Mouse (Mus musculus): ENCODE results near the gene Dnah11.
"Not testable (repeated sequence)": the region's sequence is repeated elsewhere in the genome, so short reads cannot be mapped to it uniquely, and the experiment has no call there.

The Dnah11 gene

GRCm38 (mm10) chr12:117938214-117938613 is 260.6 kb downstream of the Dnah11 start:
- H3K36me3 ChIP-seq (ENCODE audit: insufficient read depth, low read length), result no peaks in the 10 kb centered on the region
- no peaks in the 10 kb centered on the region for H3K9me3 ChIP-seq (ENCODE audit: low read length)
- H3K27me3 ChIP-seq (ENCODE audit: insufficient read depth, low read length), result no peaks in the 10 kb centered on the region
- TF ChIP-seq CTCF (conservative IDR thresholded peaks at IDR 0.05; ENCODE audit: low read length) (no peak), POU5F1 (IDR thresholded peaks at IDR 0.05; ENCODE audit: borderline replicate concordance, low read length) (no peak), NANOG (IDR thresholded peaks at IDR 0.05; ENCODE audit: borderline replicate concordance, low read length) (no peak)
- no peak overlapping the region for H3K4me3 ChIP-seq (replicated peaks; ENCODE audit: low read length)
- no peaks in the 10 kb centered on the region for H3K4me1 ChIP-seq (replicated peaks; ENCODE audit: low read depth, low read length)

- no peaks in the 10 kb centered on the region for H3K36me3 ChIP-seq (ENCODE audit: insufficient read depth, low read length)
- no peaks in the 10 kb centered on the region for H3K9me3 ChIP-seq (ENCODE audit: low read length)
- H3K4me1 ChIP-seq (replicated peaks; ENCODE audit: low read depth, low read length), result no peaks in the 10 kb centered on the region
- H3K4me3 ChIP-seq (replicated peaks; ENCODE audit: low read length), result no peak overlapping the region
- no peak for TF ChIP-seq CTCF (conservative IDR thresholded peaks at IDR 0.05; ENCODE audit: low read length)
- no peak for TF ChIP-seq POU5F1 (IDR thresholded peaks at IDR 0.05; ENCODE audit: borderline replicate concordance, low read length)
- TF ChIP-seq NANOG (IDR thresholded peaks at IDR 0.05; ENCODE audit: borderline replicate concordance, low read length), result no peak
- no peaks in the 10 kb centered on the region for H3K27me3 ChIP-seq (ENCODE audit: insufficient read depth, low read length)
These were observed 266.8 kb downstream of the Dnah11 start for GRCm38 (mm10) chr12:117932026-117932425.

GRCm38 (mm10) chr12:117929768-117930167 is 269.1 kb downstream of the Dnah11 start:
- TF ChIP-seq CTCF (conservative IDR thresholded peaks at IDR 0.05; ENCODE audit: low read length) (no peak), NANOG (IDR thresholded peaks at IDR 0.05; ENCODE audit: borderline replicate concordance, low read length) (no peak), POU5F1 (IDR thresholded peaks at IDR 0.05; ENCODE audit: borderline replicate concordance, low read length) (no peak)
- H3K4me1 ChIP-seq (replicated peaks; ENCODE audit: low read depth, low read length), result no peaks in the 10 kb centered on the region
- no peak overlapping the region for H3K4me3 ChIP-seq (replicated peaks; ENCODE audit: low read length)
- H3K36me3 ChIP-seq (ENCODE audit: insufficient read depth, low read length), result no peaks in the 10 kb centered on the region
- no peaks in the 10 kb centered on the region for H3K27me3 ChIP-seq (ENCODE audit: insufficient read depth, low read length)
- no peaks in the 10 kb centered on the region for H3K9me3 ChIP-seq (ENCODE audit: low read length)

GRCm38 (mm10) chr12:117915826-117916588 is 282.8 kb downstream of the Dnah11 start:
- H3K4me1 ChIP-seq (replicated peaks; ENCODE audit: low read depth, low read length), result peaks cover 29% of the 10 kb centered on the region
- H3K27me3 ChIP-seq (ENCODE audit: insufficient read depth, low read length), result no peaks in the 10 kb centered on the region
- H3K36me3 ChIP-seq (ENCODE audit: insufficient read depth, low read length), result no peaks in the 10 kb centered on the region
- no peak overlapping the region for H3K4me3 ChIP-seq (replicated peaks; ENCODE audit: low read length)
- H3K9me3 ChIP-seq (ENCODE audit: low read length), result no peaks in the 10 kb centered on the region
- TF ChIP-seq NANOG (IDR thresholded peaks at IDR 0.05; ENCODE audit: borderline replicate concordance, low read length), result no peak

- Histone ChIP-seq H3K4me1 (replicated peaks; ENCODE audit: low read depth, low read length) (peaks cover 29% of the 10 kb centered on the region), H3K9me3 (ENCODE audit: low read length) (no peaks in the 10 kb centered on the region), H3K4me3 (replicated peaks; ENCODE audit: low read length) (no peak overlapping the region), H3K36me3 (ENCODE audit: insufficient read depth, low read length) (no peaks in the 10 kb centered on the region), H3K27me3 (ENCODE audit: insufficient read depth, low read length) (no peaks in the 10 kb centered on the region)
- TF ChIP-seq POU5F1 (IDR thresholded peaks at IDR 0.05; ENCODE audit: borderline replicate concordance, low read length), result no peak
- no peak for TF ChIP-seq NANOG (IDR thresholded peaks at IDR 0.05; ENCODE audit: borderline replicate concordance, low read length)
- TF ChIP-seq CTCF (conservative IDR thresholded peaks at IDR 0.05; ENCODE audit: low read length), result no peak
These were observed 284.1 kb downstream of the Dnah11 start for GRCm38 (mm10) chr12:117914613-117915245.

- no peaks in the 10 kb centered on the region for H3K27me3 ChIP-seq (ENCODE audit: insufficient read depth, low read length)
- no peaks in the 10 kb centered on the region for H3K36me3 ChIP-seq (ENCODE audit: insufficient read depth, low read length)
- H3K9me3 ChIP-seq (ENCODE audit: low read length), result no peaks in the 10 kb centered on the region
- H3K4me1 ChIP-seq (replicated peaks; ENCODE audit: low read depth, low read length), result peaks cover 29% of the 10 kb centered on the region
- no peak overlapping the region for H3K4me3 ChIP-seq (replicated peaks; ENCODE audit: low read length)
- TF ChIP-seq CTCF (conservative IDR thresholded peaks at IDR 0.05; ENCODE audit: low read length) (no peak), POU5F1 (IDR thresholded peaks at IDR 0.05; ENCODE audit: borderline replicate concordance, low read length) (no peak), NANOG (IDR thresholded peaks at IDR 0.05; ENCODE audit: borderline replicate concordance, low read length) (no peak)
These were observed 287.4 kb downstream of the Dnah11 start for GRCm38 (mm10) chr12:117911396-117911795.

GRCm38 (mm10) chr12:117905232-117905840 is 293.5 kb downstream of the Dnah11 start:
- H3K4me3 ChIP-seq (replicated peaks; ENCODE audit: low read length); H3K36me3 ChIP-seq (ENCODE audit: insufficient read depth, low read length); H3K9me3 ChIP-seq (ENCODE audit: low read length); H3K4me1 ChIP-seq (replicated peaks; ENCODE audit: low read depth, low read length); H3K27me3 ChIP-seq (ENCODE audit: insufficient read depth, low read length): not testable (repeated sequence)

GRCm38 (mm10) chr12:117903671-117904070 is 295.2 kb downstream of the Dnah11 start:
- Histone ChIP-seq H3K4me3 (replicated peaks; ENCODE audit: low read length) (no peak overlapping the region), H3K9me3 (ENCODE audit: low read length) (no peaks in the 10 kb centered on the region), H3K4me1 (replicated peaks; ENCODE audit: low read depth, low read length) (no peaks in the 10 kb centered on the region), H3K36me3 (ENCODE audit: insufficient read depth, low read length) (no peaks in the 10 kb centered on the region), H3K27me3 (ENCODE audit: insufficient read depth, low read length) (no peaks in the 10 kb centered on the region)
- TF ChIP-seq CTCF (conservative IDR thresholded peaks at IDR 0.05; ENCODE audit: low read length) (no peak), POU5F1 (IDR thresholded peaks at IDR 0.05; ENCODE audit: borderline replicate concordance, low read length) (no peak), NANOG (IDR thresholded peaks at IDR 0.05; ENCODE audit: borderline replicate concordance, low read length) (no peak)

- not testable (repeated sequence) for H3K9me3 ChIP-seq (ENCODE audit: low read length); H3K27me3 ChIP-seq (ENCODE audit: insufficient read depth, low read length); H3K36me3 ChIP-seq (ENCODE audit: insufficient read depth, low read length); H3K4me3 ChIP-seq (replicated peaks; ENCODE audit: low read length); H3K4me1 ChIP-seq (replicated peaks; ENCODE audit: low read depth, low read length)
These were observed 297.5 kb downstream of the Dnah11 start for GRCm38 (mm10) chr12:117901352-117901751.

GRCm38 (mm10) chr12:117900798-117901197 is 298.0 kb downstream of the Dnah11 start:
- H3K27me3 ChIP-seq (ENCODE audit: insufficient read depth, low read length); H3K9me3 ChIP-seq (ENCODE audit: low read length); H3K36me3 ChIP-seq (ENCODE audit: insufficient read depth, low read length); H3K4me1 ChIP-seq (replicated peaks; ENCODE audit: low read depth, low read length); H3K4me3 ChIP-seq (replicated peaks; ENCODE audit: low read length): not testable (repeated sequence)

All from E14TG2a.4 (cell line).